Mouse (Mus musculus) midbrain, postnatal 0 days (tissue): ENCODE results near the gene Wfdc16. TPM values are rescaled to one million over a fixed set of nuclear protein-coding genes. Genes with fewer than 3 reads are reported as not detected.

ENCODE experiments used
- ATAC-seq: fragments of 200-750 bp; cut with Nextera tagmentation; 2 replicates; pipeline ENCODE4 v1.8.0; 2017; ENCODE audit warnings: moderate number of reproducible peaks, mild to moderate bottlenecking, moderate TSS enrichment, moderate library complexity; ENCODE audit not compliant: low FRiP score
- DNase-seq: peaks from one replicate; pipeline ENCODE4 v3.0.0-alpha.2; 2015; ENCODE audit warnings: low spot score
- H3K27ac ChIP-seq: fragments of 300-500 bp; sonication (generic); 2 replicates; pipeline ENCODE4 v1.5.1; 2014; ENCODE audit warnings: low read depth, mild to moderate bottlenecking, low read length, mixed read lengths
- H3K27me3 ChIP-seq: fragments of 300-500 bp; sonication (generic); 2 replicates; pipeline ENCODE4 v1.6.1; 2014; ENCODE audit warnings: low read length, control low read depth, mixed read lengths; ENCODE audit not compliant: insufficient read depth
- H3K36me3 ChIP-seq: fragments of 300-500 bp; sonication (generic); 2 replicates; pipeline ENCODE4 v1.6.1; 2014; ENCODE audit warnings: low read length, control low read depth, mixed read lengths; ENCODE audit not compliant: insufficient read depth
- H3K4me1 ChIP-seq: fragments of 300-500 bp; sonication (generic); 2 replicates; pipeline ENCODE4 v1.6.1; 2014; ENCODE audit warnings: mild to moderate bottlenecking, control low read depth, antibody characterized with exemption, low read length, mixed read lengths; ENCODE audit not compliant: insufficient read depth
- H3K4me2 ChIP-seq: fragments of 300-500 bp; sonication (generic); 2 replicates; pipeline ENCODE4 v1.6.1; 2014; ENCODE audit warnings: low read depth, mild to moderate bottlenecking, low read length, mixed read lengths; ENCODE audit not compliant: poor library complexity, severe bottlenecking
- H3K4me3 ChIP-seq: fragments of 300-500 bp; sonication (generic); 2 replicates; pipeline ENCODE4 v1.5.1; 2014; ENCODE audit warnings: low read depth, mild to moderate bottlenecking, low read length, moderate library complexity
- H3K9ac ChIP-seq: fragments of 300-500 bp; sonication (generic); replicated peaks from 2 replicates; pipeline ENCODE4 v1.6.1; 2014; ENCODE audit warnings: mild to moderate bottlenecking, low read length, moderate library complexity, mixed read lengths; ENCODE audit not compliant: poor library complexity, severe bottlenecking
- H3K9me3 ChIP-seq: fragments of 300-500 bp; sonication (generic); 2 replicates; pipeline ENCODE4 v1.6.1; 2016; ENCODE audit warnings: low read length, control low read depth
- CTCF ChIP-seq: IDR thresholded peaks from 2 replicates; pipeline ENCODE4 v1.5.1; 2016; ENCODE audit warnings: antibody characterized with exemption, mild to moderate bottlenecking
- WGBS: fragments of 180-500 bp; shearing (Covaris S2); extraction: QIAGEN DNeasy Blood & Tissue Kit; methylation state at CpG from one replicate; pipeline ENCODE4 v1.1.7; 2014; 5-methylcytosine and 5-hydroxymethylcytosine counted together
- polyA plus RNA-seq: library from polyadenylated mRNA; unstranded; fragments of >200 nt; fragmentation: Nextera tagmentation; extraction: Ambion mirVana; gene quantifications from 2 replicates; pipeline ENCODE4 v1.2.1, GENCODE M21; 2015
- total RNA-seq: library from RNA; depleted of rRNA; stranded (reverse); fragments of >200 nt; gene quantifications from 2 replicates; pipeline ENCODE4 v1.2.3, GENCODE M21; 2014; rRNA removed

Gene Wfdc16
- not detected in 2 replicates for total RNA-seq
- not detected in 2 replicates for polyA plus RNA-seq

DNA sequence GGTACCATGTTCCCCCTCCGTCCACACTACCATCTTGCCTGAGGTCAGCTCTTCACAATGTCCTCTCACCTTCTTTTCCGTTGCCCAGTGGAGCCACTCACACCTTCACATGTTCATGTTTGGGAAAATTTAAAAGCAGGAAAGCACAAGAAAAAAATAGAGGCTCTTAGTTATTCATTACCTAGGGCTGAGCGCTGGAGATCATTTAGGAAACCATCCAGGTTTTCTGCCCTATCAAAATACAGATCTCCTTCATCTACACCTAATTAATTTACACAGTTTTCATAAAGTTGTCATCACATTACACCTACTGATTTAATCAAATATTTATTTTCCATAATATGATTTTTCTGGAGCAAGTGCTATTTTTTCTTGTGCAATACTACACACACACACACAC is at the start of gene Wfdc16:
TSS of gene Wfdc16 (minus strand) at position 101 of the 400 bp plus-strand sequence.
- no peak for ATAC-seq
- H3K4me1 ChIP-seq = no peaks in the 10 kb centered on the region
- H3K36me3 ChIP-seq = no peaks in the 10 kb centered on the region
- H3K4me3 ChIP-seq = no peak within 1 kb of the TSS
- 90% methylated on average over 3 of the region's 3 CpGs for WGBS
- H3K27me3 ChIP-seq = no peaks in the 10 kb centered on the region
- H3K27ac ChIP-seq = no peak within 1 kb of the TSS
- H3K4me2 ChIP-seq = no peak within 1 kb of the TSS
- no peak for TF ChIP-seq CTCF
- DNase-seq = no peak
- no peak within 1 kb of the TSS for H3K9ac ChIP-seq
- no peaks in the 10 kb centered on the region for H3K9me3 ChIP-seq

DNA sequence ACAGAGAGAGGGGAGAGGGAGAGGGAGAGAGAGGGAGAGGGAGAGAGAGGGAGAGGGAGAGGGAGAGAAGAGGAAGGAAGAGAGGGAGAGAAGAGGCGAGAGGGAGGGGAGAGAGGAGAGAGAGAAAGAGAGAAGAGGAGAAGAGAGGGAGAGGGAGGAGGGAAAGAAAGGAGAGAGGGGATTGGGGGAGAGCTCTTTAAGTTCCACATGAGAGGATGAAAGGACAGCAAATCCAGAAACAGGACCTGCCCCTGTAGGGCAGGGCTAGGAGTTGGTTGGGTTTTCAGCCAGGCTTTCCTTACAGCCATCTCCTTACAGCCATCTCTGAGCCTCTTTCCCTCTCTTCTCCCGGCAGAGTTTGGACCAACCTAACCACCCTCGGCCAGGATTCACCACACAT is 46.2 kb upstream of the Wfdc16 start, which contains the start of gene Wfdc13:
TSS of gene Wfdc13 (plus strand) at position 301 of the 400 bp plus-strand sequence.
- Histone ChIP-seq H3K4me1 (no peaks in the 10 kb centered on the region), H3K27ac (no peak within 1 kb of the TSS), H3K9ac (no peak within 1 kb of the TSS), H3K9me3 (no peaks in the 10 kb centered on the region), H3K4me3 (no peak within 1 kb of the TSS), H3K4me2 (no peak within 1 kb of the TSS), H3K27me3 (no peaks in the 10 kb centered on the region; the same call in 1 of the 2 replicates), H3K36me3 (no peaks in the 10 kb centered on the region)
- no peak for TF ChIP-seq CTCF
- no peak for DNase-seq
- ATAC-seq = no peak
- WGBS = 75% methylated on average over 3 of the region's 3 CpGs

DNA sequence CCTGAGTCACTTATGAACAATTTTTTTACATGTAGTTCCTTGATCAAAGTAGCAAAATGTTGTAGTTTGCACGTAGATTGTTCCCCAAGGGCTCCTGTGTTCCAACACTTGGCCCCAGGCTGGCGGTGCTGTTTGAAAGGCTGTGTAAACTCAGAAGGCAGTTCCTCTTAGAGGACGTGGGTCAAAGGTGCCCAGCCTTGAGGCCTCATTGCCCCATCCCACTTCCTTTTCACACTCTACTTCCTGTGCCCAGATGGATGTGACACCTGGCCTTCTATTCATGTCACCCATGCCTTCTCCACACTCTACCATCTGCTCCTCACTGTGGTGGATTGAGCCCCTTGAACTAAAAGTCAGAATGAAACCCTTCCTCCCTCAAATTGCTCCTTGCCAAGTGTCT is 41.3 kb upstream of the Wfdc16 start:
- H3K27me3 ChIP-seq = no peaks in the 10 kb centered on the region; the same call in 1 of the 2 replicates
- no peaks in the 10 kb centered on the region for H3K4me1 ChIP-seq
- no peak for DNase-seq
- 60% methylated on average over 3 of the region's 3 CpGs for WGBS
- H3K9ac ChIP-seq = no peak overlapping the region
- H3K36me3 ChIP-seq = no peaks in the 10 kb centered on the region
- TF ChIP-seq CTCF = no peak
- H3K27ac ChIP-seq = no peak overlapping the region
- H3K9me3 ChIP-seq = no peaks in the 10 kb centered on the region
- ATAC-seq = no peak
- no peak overlapping the region for H3K4me3 ChIP-seq
- no peak overlapping the region for H3K4me2 ChIP-seq

DNA sequence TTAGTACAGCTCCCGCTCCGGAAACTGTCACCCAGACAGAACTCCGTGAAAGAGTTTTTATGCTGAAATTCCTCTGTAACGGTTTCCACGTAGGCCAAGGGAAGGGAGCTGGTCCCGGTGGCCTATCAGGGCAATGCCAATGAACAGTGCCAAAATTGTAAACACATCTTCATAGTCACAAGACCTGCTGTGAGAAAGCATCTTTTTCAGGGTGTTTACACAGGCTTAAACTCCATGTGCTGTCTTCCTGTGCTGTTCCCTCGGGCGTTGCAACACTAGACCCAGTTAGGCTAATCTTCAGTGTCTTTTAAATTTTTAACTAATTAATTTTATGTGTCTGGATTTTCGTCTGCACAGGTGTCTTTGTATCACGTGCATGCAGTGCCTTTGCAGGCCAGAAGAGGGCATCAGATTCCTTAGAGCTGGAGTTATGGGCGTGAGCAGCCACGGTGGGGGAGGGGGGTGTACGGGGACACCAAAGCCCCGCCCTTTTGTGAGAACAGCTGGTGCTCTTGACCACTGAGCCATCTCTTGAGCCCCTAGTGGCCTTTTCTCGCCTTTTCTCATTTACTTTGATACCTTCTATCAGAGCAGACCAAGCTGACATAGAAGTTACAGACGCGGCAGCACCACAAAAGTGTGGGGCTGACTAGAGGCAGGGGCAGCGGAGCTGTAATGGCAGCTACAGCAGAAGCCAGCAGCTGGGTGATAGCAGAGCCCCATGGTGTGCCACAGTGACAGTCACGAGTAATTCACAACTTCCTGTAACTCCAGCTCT is 40.4 kb upstream of the Wfdc16 start:
- Histone ChIP-seq H3K36me3 (no peaks in the 10 kb centered on the region), H3K9me3 (no peaks in the 10 kb centered on the region), H3K4me2 (peak overlapping the region; percentile 48), H3K4me3 (peak overlapping the region; percentile 26), H3K27me3 (no peaks in the 10 kb centered on the region), H3K27ac (0 out of 2 replicates have a peak overlapping the region, but pooled peaks have one; percentile 6), H3K4me1 (no peaks in the 10 kb centered on the region), H3K9ac (0 out of 2 replicates have a peak overlapping the region, but pooled peaks have one; percentile 37)
- WGBS = 19% methylated on average over 19 of the region's 19 CpGs
- DNase-seq = peak; percentile 85
- peak; percentile 80 for ATAC-seq
- peak; percentile 89 for TF ChIP-seq CTCF

DNA sequence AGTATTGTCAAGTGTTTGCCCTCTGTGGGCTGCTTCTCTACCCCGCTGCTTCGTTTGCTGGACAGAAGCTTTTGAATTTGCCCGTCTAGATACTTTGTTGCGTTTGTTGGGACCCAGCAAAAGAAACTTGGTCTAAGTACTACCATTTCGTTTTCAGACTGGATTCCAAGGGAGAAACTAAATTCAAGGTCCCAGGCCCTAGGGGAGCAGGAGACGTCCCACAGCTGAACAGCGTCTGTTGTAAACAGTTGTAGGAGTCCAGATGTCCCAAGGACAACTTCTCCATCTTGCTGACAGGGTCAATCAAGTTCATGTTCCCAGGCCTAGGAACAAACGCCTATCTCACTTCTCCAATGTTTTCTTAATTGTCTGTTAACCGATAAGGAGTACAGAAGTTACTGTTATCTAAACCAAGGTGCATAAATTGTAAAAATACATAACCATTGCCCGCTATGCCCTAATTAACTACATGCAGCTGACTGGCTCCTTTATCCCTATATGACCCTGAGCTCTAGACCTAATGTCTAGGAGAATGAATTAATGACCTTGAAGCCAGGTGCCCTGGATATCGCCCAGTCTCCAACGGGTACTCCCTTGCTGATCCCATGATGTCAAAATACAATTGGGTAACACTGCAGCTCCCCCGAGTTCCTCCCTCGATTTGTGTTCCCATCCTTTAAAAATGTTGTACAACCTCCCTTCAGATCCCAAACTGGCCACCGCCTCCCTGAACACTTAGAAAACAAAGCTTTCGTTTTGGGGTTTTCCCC is 38.5 kb upstream of the Wfdc16 start:
- Histone ChIP-seq H3K27ac (no peak overlapping the region), H3K9me3 (no peaks in the 10 kb centered on the region), H3K4me1 (no peaks in the 10 kb centered on the region), H3K27me3 (no peaks in the 10 kb centered on the region), H3K36me3 (no peaks in the 10 kb centered on the region), H3K9ac (no peak overlapping the region), H3K4me2 (no peak overlapping the region), H3K4me3 (no peak overlapping the region)
- 88% methylated on average over 16 of the region's 16 CpGs for WGBS
- no peak for DNase-seq
- TF ChIP-seq CTCF = no peak
- no peak for ATAC-seq

DNA sequence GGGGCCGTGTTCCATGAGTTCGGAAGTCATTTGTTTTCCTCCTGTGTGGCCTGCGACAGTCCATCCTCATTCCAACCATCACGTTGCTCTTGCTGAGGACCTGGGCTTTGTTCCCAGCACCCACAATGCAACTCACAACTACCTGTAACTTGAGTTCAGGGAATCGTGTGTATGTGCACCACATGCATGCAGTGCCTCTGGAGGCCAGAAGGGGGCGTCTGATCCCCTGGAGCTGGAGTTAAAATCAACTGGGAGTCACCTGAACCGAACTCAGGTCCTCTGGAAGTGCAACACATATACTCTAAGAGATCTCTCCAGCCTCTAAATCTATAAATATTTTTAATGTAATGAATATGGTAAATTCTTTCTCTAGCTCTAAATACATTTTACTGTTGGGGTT is 37.5 kb upstream of the Wfdc16 start:
- H3K36me3 ChIP-seq = no peaks in the 10 kb centered on the region
- H3K9ac ChIP-seq = no peak overlapping the region
- ATAC-seq (no peak), DNase-seq (no peak)
- no peaks in the 10 kb centered on the region for H3K27me3 ChIP-seq
- TF ChIP-seq CTCF = peak; percentile 27
- H3K4me2 ChIP-seq = no peak overlapping the region
- H3K27ac ChIP-seq = no peak overlapping the region
- no peaks in the 10 kb centered on the region for H3K4me1 ChIP-seq
- H3K4me3 ChIP-seq = no peak overlapping the region
- 81% methylated on average over 7 of the region's 7 CpGs for WGBS
- H3K9me3 ChIP-seq = no peaks in the 10 kb centered on the region
